ENCODE assay signal across 19 mouse cellular contexts in genomic region chr6:122946760-122947159, GRCm38 (mm10). TPM values are rescaled to one million over a fixed set of nuclear protein-coding genes. Genes with fewer than 3 reads are reported as not detected.
"Had no signal": no experiment of that assay in that cellular context is flagged by ENCODE, and none has a peak within 500 bp of the region (broad histone marks: within the 10 kb centered on the region; RNA-seq: fewer than 3 reads in every experiment).

No protein-coding gene starts in this region.

- H3K36me3 ChIP-seq: limb, embryonic 13.5 days; liver, embryonic 12.5 days; lung, embryonic 15.5 days; midbrain, embryonic 13.5 days; neural tube, embryonic 13.5 days had no signal

- ATAC-seq: intestine, embryonic 16.5 days; liver, embryonic 12.5 days; midbrain, embryonic 13.5 days had no signal

- H3K4me3 ChIP-seq: limb, embryonic 13.5 days; liver, embryonic 12.5 days; lung, embryonic 15.5 days; midbrain, embryonic 13.5 days; neural tube, embryonic 13.5 days had no signal

- H3K27ac ChIP-seq: limb, embryonic 13.5 days; liver, embryonic 12.5 days; lung, embryonic 15.5 days; midbrain, embryonic 13.5 days; neural tube, embryonic 13.5 days; stomach, postnatal 0 days had no signal

- DNase-seq: kidney, adult 2 months; kidney, postnatal 25 days; layer of hippocampus, adult 9-11 months; layer of hippocampus, postnatal 36 days; right cerebral cortex, adult 18-20 months; right cerebral cortex, postnatal 25 days; thymus, postnatal 4 days had no signal

RNA-seq across cellular contexts. Expression of gene Clec4a4, which starts 43.4 kb away (rescaled TPM):
- total RNA-seq: layer of hippocampus, postnatal 36 days; left cerebral cortex, adult 8-10 months; left cerebral cortex, postnatal 36 days had no signal
- polyA plus RNA-seq: intestine, embryonic 16.5 days; kidney, adult 2 months; kidney, embryonic 16.5 days; limb, embryonic 13.5 days; liver, embryonic 12.5 days; liver, embryonic 16.5 days; lung, embryonic 15.5 days; midbrain, embryonic 13.5 days; neural tube, embryonic 13.5 days; small intestine, adult 2 months; stomach, postnatal 0 days had no signal
